Mouse (Mus musculus): ENCODE measurements around the gene Ftl1.

DNA sequence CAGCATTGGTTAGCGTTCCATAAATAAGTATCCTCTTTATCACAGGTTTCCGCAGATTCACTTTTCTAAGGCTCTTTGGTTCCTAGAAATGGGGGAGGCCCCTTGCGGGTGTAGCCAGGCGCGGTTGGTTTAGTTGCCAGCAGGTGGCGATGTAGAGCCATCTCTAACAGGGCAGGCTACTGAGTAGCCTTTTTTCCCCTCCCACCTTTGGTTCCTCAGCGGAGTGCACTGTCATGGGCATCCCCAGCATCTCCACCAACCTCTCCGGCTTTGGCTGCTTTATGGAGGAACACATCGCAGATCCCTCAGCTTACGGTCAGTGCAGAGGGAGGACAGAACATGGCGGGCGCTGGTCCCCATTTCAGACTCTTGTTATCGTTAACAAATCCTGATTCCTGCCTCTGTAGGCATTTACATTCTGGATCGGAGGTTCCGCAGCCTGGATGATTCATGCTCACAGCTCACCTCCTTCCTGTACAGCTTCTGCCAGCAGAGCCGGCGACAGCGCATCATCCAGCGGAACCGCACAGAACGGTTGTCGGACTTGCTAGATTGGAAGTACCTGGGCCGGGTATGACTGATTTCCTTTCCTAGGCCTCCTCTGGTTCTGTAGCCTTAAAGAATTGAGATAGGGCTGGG lies 8.2 kb downstream of the Ftl1 start:
- TF ChIP-seq POLR2A (IDR thresholded peaks at IDR 0.05; ENCODE audit: control insufficient read depth, extremely low read depth, insufficient read depth, low read length, poor library complexity) (no peak), CTCF (IDR thresholded peaks at IDR 0.05; ENCODE audit: borderline replicate concordance, control insufficient read depth, extremely low read depth, insufficient read depth, low read length, poor library complexity) (peak; percentile 90)
